Mouse (Mus musculus) thymus, adult 2 months (tissue): ENCODE measurements around the gene Ulk3.

ENCODE experiments used
- CTCF ChIP-seq: fragments of 200-500 bp; IDR thresholded peaks from 2 replicates; pipeline ENCODE4 v1.5.1; 2012; ENCODE audit warnings: mild to moderate bottlenecking, control low read depth, low read length, moderate library complexity, borderline replicate concordance; ENCODE audit not compliant: control insufficient read depth, poor library complexity, insufficient read depth; ENCODE audit errors: extremely low read depth
- POLR2A ChIP-seq: fragments of 200-500 bp; IDR thresholded peaks from 2 replicates; pipeline ENCODE4 v1.6.1; 2012; ENCODE audit warnings: mild to moderate bottlenecking, low read length, control low read depth, moderate library complexity; ENCODE audit not compliant: control insufficient read depth, poor library complexity, insufficient read depth; ENCODE audit errors: extremely low read depth

DNA sequence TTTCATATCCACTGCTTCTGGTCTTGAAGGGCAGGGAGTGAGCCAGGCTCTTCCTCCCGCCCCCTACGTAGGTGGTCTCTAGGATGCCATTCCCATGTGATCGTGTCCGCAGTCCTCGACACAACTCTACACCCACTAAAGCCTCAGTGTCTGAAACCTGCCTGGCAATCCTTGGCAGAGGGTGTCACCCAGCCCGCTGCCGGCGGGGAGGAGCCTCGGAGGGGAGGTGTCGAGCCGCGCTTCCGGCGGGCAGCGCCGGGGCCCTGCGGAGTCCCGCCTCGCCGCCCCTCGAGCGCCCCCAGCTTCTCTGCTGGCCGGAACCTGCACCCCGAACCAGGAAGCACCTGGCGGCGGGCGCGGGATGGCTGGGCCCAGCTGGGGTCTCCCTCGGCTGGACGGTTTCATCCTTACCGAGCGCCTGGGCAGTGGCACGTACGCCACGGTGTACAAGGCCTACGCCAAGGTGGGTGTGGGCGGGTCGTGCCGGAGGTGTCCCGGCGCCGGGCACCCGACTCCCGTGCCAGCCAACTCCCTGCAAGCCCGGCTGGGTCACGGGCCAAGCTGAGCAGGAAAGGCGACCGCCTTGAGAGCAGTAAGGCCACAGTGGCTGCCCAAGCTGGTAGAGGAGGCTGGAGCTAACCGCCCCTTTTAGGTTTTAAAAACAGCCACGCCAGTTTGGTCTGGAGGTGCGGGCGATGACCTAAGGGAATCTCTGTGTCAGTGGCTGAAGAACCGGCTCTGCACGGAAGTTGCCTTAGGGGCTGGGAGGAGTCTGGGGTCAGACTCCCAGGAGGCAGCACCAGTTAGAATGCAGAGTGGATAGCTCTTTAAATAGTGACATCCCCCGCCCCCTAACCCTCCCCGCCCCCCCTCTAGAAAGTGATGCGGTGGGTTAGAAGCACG, at the start of gene Ulk3:
- TF ChIP-seq CTCF (peak; percentile 68; the same call in 1 of the 2 replicates), POLR2A (peak; percentile 83)
